Mouse (Mus musculus): Measurements from ENCODE around the gene Mrpl51. TPM values are rescaled to one million over a fixed set of nuclear protein-coding genes. Genes with fewer than 3 reads are reported as not detected.

The Mrpl51 gene
- polyA plus RNA-seq, 1 experiment from 2014 or later, result 210 TPM

GRCm38 (mm10) chr6:125149569-125149950 is 42.0 kb upstream of the Mrpl51 start:
- H3K9ac ChIP-seq, result no peak overlapping the region
- H3K27ac ChIP-seq, result peak overlapping the region; percentile 79
- H3K9me3 ChIP-seq, result no peaks in the 10 kb centered on the region
- no peaks in the 10 kb centered on the region for H3K27me3 ChIP-seq
- H3K4me2 ChIP-seq, result no peak overlapping the region
- peaks cover 38% of the 10 kb centered on the region for H3K36me3 ChIP-seq
- ATAC-seq (ENCODE audit: insufficient number of reproducible peaks, low FRiP score, low TSS enrichment, low read depth), result no peak
- H3K4me1 ChIP-seq, result peaks cover 51% of the 10 kb centered on the region
- no peak overlapping the region for H3K4me3 ChIP-seq
- 66% methylated on average over 7 of the region's 7 CpGs for WGBS

DNA sequence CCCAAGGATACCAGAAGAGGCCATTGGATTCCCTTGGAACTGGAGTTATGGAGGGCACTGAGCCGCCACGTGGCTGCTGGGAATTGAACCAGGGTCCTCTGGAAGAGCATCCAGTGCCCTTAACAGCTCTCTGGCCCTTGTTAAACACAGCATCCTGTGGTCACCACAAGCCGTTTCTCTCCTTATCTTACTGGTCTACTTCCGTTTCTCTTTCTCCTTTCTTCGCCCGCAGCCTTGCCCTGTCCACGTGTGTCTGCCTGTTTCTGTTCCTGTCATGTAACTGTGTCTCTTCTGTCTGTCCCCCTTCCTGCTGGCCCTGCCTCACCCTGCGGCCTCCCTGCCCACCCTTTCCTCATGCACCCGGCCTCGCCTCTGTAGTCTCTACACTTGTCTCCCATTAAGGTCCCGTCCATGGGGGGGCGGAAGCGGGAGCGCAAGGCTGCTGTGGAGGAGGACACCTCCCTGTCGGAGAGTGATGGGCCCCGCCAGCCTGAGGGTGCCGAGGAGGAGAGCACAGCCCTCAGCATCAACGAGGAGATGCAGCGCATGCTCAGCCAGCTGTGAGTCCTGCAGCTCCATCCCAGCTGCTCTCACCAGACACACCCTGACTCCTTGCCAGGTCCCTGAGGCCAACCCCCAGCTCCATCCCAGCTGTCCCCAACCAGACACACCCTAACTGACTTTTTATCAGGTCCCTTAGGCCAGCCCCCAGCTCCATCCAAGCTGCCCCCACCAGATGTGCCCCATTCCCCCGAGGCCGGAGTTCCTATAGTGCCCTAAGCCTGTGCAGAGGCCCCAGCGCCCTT is 39.2 kb upstream of the Mrpl51 start:
- H3K36me3 ChIP-seq, result peaks cover 56% of the 10 kb centered on the region
- no peak for ATAC-seq (ENCODE audit: insufficient number of reproducible peaks, low FRiP score, low TSS enrichment, low read depth)
- no peak overlapping the region for H3K4me2 ChIP-seq
- peak overlapping the region; percentile 2; the same call in 1 of the 2 replicates for H3K27ac ChIP-seq
- H3K9me3 ChIP-seq, result no peaks in the 10 kb centered on the region
- peaks cover 26% of the 10 kb centered on the region for H3K4me1 ChIP-seq
- no peaks in the 10 kb centered on the region for H3K27me3 ChIP-seq
- no peak overlapping the region for H3K4me3 ChIP-seq
- WGBS, result 75% methylated on average over 22 of the region's 22 CpGs
- H3K9ac ChIP-seq, result no peak overlapping the region

DNA sequence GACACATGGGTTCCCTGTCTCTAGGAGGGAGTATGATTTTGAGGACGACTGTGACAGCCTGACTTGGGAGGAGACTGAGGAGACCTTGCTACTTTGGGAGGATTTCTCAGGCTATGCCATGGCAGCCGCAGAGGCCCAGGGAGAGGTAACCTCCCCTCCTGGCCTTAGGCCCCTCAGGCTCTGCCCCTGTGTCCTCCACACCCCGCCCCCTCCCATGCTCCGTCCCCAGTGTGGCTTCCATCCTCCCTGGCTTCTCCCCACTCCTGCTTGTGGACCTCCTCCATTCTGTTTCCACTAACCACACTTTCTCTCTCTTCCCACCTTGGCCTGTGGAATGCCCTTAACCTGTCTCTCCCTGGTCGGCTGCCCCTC is 38.6 kb upstream of the Mrpl51 start:
- Histone ChIP-seq H3K4me1 (peaks cover 22% of the 10 kb centered on the region), H3K27me3 (no peaks in the 10 kb centered on the region), H3K36me3 (peaks cover 61% of the 10 kb centered on the region), H3K4me2 (no peak overlapping the region), H3K27ac (peak overlapping the region; percentile 17; the same call in 1 of the 2 replicates), H3K9ac (no peak overlapping the region), H3K9me3 (no peaks in the 10 kb centered on the region), H3K4me3 (no peak overlapping the region)
- WGBS, result 73% methylated on average over 5 of the region's 5 CpGs
- ATAC-seq (ENCODE audit: insufficient number of reproducible peaks, low FRiP score, low TSS enrichment, low read depth), result no peak

DNA sequence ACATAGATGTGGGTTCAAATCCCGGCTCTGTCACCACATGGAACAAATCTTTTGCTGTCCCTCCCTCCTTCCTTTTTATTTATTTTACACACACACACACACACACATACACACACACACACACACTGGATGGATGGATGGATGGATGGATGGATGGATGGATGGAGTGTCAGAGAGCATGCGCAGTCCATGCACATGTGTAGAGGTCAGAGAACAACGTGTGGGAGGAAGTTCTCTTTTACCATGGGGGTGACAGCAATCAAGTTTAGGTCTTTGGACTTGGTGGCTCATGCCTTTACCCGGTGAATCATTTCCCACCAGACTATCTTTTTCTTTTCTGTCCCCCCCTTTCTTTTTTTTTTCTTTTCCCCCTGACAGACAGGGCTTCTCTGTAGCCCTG is 37.9 kb upstream of the Mrpl51 start:
- peaks cover 61% of the 10 kb centered on the region for H3K36me3 ChIP-seq
- ATAC-seq (ENCODE audit: insufficient number of reproducible peaks, low FRiP score, low TSS enrichment, low read depth), result no peak
- WGBS, result 88% methylated on average over 4 of the region's 4 CpGs
- H3K4me2 ChIP-seq, result no peak overlapping the region
- no peak overlapping the region for H3K27ac ChIP-seq
- no peaks in the 10 kb centered on the region for H3K27me3 ChIP-seq
- no peak overlapping the region for H3K9ac ChIP-seq
- H3K4me3 ChIP-seq, result no peak overlapping the region
- no peaks in the 10 kb centered on the region for H3K9me3 ChIP-seq
- H3K4me1 ChIP-seq, result peaks cover 15% of the 10 kb centered on the region

DNA sequence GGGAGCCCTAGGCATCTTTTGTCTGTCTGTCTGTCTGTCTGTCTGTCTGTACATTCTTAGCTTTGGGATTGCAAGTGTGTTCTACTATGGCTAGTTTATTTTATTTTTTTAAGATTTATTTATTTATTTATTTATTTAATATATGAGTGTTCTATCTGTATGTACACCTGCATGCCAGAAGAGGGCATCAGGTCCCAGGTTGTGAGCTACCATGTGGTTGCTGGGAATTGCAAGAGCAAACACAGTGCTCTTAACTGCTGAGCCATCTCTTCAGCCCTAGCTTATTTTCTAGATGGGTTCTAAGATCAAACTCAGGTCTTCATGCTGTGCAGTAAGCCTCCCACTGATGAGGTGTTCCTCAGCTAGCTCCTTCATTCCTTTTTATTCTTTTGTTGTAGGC is 37.1 kb upstream of the Mrpl51 start:
- H3K9me3 ChIP-seq, result no peaks in the 10 kb centered on the region
- H3K4me1 ChIP-seq, result peaks cover 7% of the 10 kb centered on the region; the same call in 1 of the 2 replicates
- ATAC-seq (ENCODE audit: insufficient number of reproducible peaks, low FRiP score, low TSS enrichment, low read depth), result no peak
- H3K9ac ChIP-seq, result no peak overlapping the region
- H3K27me3 ChIP-seq, result no peaks in the 10 kb centered on the region
- H3K4me3 ChIP-seq, result no peak overlapping the region
- H3K4me2 ChIP-seq, result no peak overlapping the region
- peaks cover 67% of the 10 kb centered on the region for H3K36me3 ChIP-seq
- no peak overlapping the region for H3K27ac ChIP-seq

DNA sequence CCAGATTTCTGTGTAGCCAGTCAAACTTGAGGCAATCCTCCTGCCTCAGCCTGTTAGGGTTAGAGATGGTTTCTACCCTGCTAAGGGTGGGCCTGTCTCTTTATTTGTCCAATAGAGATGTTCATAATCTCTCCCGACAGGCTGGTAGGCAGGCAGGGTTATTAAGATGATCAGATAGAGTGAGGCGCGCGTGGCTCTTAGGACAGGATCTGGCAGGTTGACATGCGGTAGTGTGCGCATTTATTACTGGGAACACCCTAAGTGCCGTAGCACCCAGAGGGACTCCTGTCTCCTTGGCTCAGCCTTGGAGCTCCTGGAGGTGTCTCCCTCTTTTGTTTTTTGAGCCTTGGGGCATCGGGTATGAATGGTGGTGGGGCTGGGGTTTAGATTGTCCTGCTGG is 36.3 kb upstream of the Mrpl51 start:
- H3K36me3 ChIP-seq, result peaks cover 71% of the 10 kb centered on the region
- 84% methylated on average over 8 of the region's 8 CpGs for WGBS

DNA sequence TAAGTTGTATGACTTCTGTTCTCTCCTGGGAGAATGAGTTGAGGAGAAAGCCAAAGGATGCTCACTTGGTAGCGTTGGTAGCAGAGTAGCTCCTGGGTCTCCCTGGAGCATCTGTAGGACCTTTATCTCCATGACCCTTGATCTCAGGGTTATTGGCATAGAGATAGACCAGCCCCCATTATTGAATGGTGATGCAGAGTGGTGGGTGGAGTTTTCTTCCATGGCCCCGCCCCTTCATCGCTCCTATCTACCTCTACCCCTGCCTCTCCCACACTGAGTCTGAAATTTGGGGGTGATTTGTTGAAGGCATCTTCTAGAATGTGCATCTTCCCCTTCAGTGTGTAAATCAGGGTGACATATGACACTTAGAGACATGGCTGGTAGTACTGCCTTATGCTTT is 35.1 kb upstream of the Mrpl51 start:
- H3K9ac ChIP-seq, result no peak overlapping the region
- ATAC-seq (ENCODE audit: insufficient number of reproducible peaks, low FRiP score, low TSS enrichment, low read depth), result no peak
- WGBS, result 81% methylated on average over 3 of the region's 3 CpGs
- no peak overlapping the region for H3K4me3 ChIP-seq
- no peaks in the 10 kb centered on the region for H3K9me3 ChIP-seq
- 0 out of 2 replicates have a peak overlapping the region, but pooled peaks have one; percentile 11 for H3K27ac ChIP-seq
- H3K36me3 ChIP-seq, result peaks cover 77% of the 10 kb centered on the region
- peaks cover 20% of the 10 kb centered on the region for H3K4me1 ChIP-seq
- no peaks in the 10 kb centered on the region for H3K27me3 ChIP-seq
- H3K4me2 ChIP-seq, result no peak overlapping the region

More for the DNA sequence above, 36.3 kb upstream of the Mrpl51 start:
- no peak overlapping the region for H3K27ac ChIP-seq
- H3K4me1 ChIP-seq, result peaks cover 11% of the 10 kb centered on the region; the same call in 1 of the 2 replicates
- no peak overlapping the region for H3K9ac ChIP-seq
- ATAC-seq (ENCODE audit: insufficient number of reproducible peaks, low FRiP score, low TSS enrichment, low read depth), result no peak
- no peak overlapping the region for H3K4me3 ChIP-seq
- H3K9me3 ChIP-seq, result no peaks in the 10 kb centered on the region
- no peak overlapping the region for H3K4me2 ChIP-seq
- no peaks in the 10 kb centered on the region for H3K27me3 ChIP-seq

DNA sequence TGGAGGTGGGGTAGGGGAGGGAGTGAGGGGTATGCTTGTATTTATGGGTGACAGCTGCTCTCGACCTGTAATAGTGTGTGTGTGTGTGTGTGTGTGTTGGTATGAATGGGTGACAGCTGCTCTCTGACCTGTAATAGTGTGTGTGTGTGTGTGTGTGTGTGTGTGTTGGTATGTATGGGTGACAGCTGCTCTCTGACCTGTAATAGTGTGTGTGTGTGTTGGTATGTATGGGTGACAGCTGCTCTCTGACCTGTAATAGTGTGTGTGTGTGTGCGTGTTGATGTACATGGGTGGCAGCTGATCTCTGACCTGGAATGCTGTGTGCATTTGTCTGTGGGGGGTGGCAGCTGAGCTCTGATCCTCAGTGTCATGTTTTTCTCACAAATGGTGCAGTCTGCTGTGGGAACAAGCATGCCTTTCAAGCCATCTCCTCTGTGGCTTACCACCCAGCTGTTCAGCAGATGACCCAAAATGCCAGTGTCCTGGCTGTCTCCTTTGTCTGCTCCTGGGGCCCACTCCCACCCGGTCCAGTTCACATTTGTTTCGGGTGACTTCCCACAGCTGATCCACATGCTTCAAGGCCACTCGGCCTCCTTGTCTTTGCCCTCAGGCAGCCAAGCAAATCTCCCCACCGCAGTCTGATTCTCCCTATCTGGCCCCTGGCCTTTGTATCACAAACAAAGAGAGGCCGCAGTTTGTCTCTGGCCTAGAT is 34.5 kb upstream of the Mrpl51 start:
- Histone ChIP-seq H3K4me2 (no peak overlapping the region), H3K4me3 (no peak overlapping the region), H3K27me3 (no peaks in the 10 kb centered on the region), H3K9me3 (no peaks in the 10 kb centered on the region), H3K9ac (no peak overlapping the region), H3K27ac (no peak overlapping the region), H3K4me1 (peaks cover 25% of the 10 kb centered on the region), H3K36me3 (peaks cover 76% of the 10 kb centered on the region)
- 75% methylated on average over 7 of the region's 7 CpGs for WGBS
- peak; percentile 33; the same call in 1 of the 2 replicates for ATAC-seq (ENCODE audit: insufficient number of reproducible peaks, low FRiP score, low TSS enrichment, low read depth)

GRCm38 (mm10) chr6:125158944-125159492 is 32.6 kb upstream of the Mrpl51 start:
- Histone ChIP-seq H3K4me2 (no peak overlapping the region), H3K27me3 (no peaks in the 10 kb centered on the region), H3K36me3 (peaks cover 68% of the 10 kb centered on the region), H3K27ac (0 out of 2 replicates have a peak overlapping the region, but pooled peaks have one; percentile 24), H3K4me1 (peaks cover 32% of the 10 kb centered on the region), H3K9me3 (no peaks in the 10 kb centered on the region), H3K9ac (no peak overlapping the region), H3K4me3 (no peak overlapping the region)
- 80% methylated on average over 15 of the region's 15 CpGs for WGBS
- ATAC-seq (ENCODE audit: insufficient number of reproducible peaks, low FRiP score, low TSS enrichment, low read depth), result no peak

DNA sequence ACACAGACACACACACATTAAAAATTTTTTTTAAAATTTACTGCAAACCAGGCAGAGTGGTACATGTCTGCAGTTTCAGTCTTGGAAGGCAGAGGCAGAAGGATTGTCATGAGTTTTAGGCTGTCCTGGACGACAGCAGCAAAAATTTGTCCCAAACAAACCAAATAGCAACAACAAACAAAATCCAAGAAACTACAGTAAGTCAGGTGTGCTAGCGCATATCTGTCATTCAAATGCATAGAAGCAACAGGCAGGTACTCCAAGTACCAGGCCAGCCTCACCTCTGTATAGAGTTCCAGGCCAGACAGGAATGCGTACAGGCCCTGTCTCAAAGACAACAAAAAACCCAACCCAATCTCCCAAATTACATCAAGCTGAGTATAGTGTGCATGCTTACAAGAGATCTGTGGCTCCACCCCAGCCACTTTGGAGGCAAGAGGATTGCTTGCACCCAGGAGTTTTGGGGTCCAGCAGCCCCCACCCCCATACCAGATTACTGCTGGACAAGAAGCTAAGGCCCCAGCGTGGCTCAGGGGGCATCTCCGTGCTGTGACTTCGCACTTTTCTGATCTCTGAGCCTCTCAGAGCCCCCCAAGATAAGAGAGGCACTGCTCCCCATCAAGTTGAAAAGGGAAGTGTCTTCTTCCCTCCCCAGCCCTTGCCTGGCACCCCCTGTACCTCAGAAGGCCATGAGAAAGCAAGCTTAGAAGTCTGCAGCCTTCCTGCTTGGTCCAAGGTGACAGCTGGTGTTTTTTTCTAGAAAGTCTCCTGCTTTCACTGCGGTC is 31.6 kb upstream of the Mrpl51 start:
- H3K9ac ChIP-seq, result no peak overlapping the region
- peak overlapping the region; percentile 72 for H3K27ac ChIP-seq
- H3K9me3 ChIP-seq, result no peaks in the 10 kb centered on the region
- no peak overlapping the region for H3K4me2 ChIP-seq
- peaks cover 68% of the 10 kb centered on the region for H3K36me3 ChIP-seq
- H3K27me3 ChIP-seq, result no peaks in the 10 kb centered on the region
- no peak for ATAC-seq (ENCODE audit: insufficient number of reproducible peaks, low FRiP score, low TSS enrichment, low read depth)
- H3K4me1 ChIP-seq, result peaks cover 39% of the 10 kb centered on the region
- H3K4me3 ChIP-seq, result no peak overlapping the region
- 78% methylated on average over 7 of the region's 7 CpGs for WGBS

- Histone ChIP-seq H3K4me1 (peaks cover 39% of the 10 kb centered on the region), H3K4me2 (no peak overlapping the region), H3K4me3 (no peak overlapping the region), H3K36me3 (peaks cover 63% of the 10 kb centered on the region), H3K9me3 (no peaks in the 10 kb centered on the region), H3K27me3 (no peaks in the 10 kb centered on the region), H3K27ac (peak overlapping the region; percentile 72), H3K9ac (no peak overlapping the region)
- ATAC-seq (ENCODE audit: insufficient number of reproducible peaks, low FRiP score, low TSS enrichment, low read depth), result no peak
- WGBS, result 60% methylated on average over 10 of the region's 10 CpGs
These were observed 31.1 kb upstream of the Mrpl51 start for GRCm38 (mm10) chr6:125160558-125160853.

Data from limb, embryonic 15.5 days (tissue).